16 mouse cellular contexts compared by ENCODE assay signal in the genomic region with DNA sequence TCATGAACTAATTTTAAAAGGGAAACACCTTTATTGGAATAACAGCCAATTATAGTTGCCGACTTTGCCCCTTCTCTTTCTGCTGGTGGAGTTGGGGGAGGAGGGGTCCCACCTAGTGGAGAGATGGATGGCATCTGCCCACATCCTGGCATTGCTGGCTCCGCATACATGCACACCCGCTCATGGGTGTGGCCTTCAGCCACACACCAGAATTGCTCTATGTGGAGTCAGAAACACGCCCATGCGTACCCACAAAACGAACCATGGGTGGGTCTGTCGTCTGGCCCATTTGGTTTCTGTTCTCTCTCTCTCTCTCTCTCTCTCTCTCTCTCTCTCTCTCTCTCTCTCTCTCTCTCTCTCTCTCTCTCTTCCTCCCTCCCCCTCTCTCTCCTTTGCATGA.
"Had no signal": no experiment of that assay in that cellular context is flagged by ENCODE, and none has a peak within 500 bp of the region (broad histone marks: within the 10 kb centered on the region; RNA-seq: fewer than 3 reads in every experiment).

No protein-coding gene starts in this region.

- H3K4me1 ChIP-seq: liver, embryonic 13.5 days had no signal

- H3K4me2 ChIP-seq: kidney, embryonic 15.5 days; liver, embryonic 13.5 days; midbrain, embryonic 11.5 days; neural tube, embryonic 12.5 days had no signal

- H3K4me3 ChIP-seq: kidney, embryonic 15.5 days; liver, embryonic 13.5 days; neural tube, embryonic 12.5 days had no signal

- DNase-seq: kidney, adult 2 months; kidney, postnatal 10 days; kidney, postnatal 36 days; left cerebral cortex, postnatal 4 days; liver, embryonic 13.5 days; lung, adult 2 months; lung, postnatal 14 days; lung, postnatal 4 days; midbrain, embryonic 14.5 days; retina, postnatal 1 day; thymus, adult 18-20 months; thymus, postnatal 36 days had no signal

- H3K27ac ChIP-seq: kidney, embryonic 15.5 days; liver, embryonic 13.5 days; neural tube, embryonic 12.5 days had no signal

- H3K27me3 ChIP-seq: liver, embryonic 13.5 days; neural tube, embryonic 12.5 days had no signal

- ATAC-seq: intestine, postnatal 0 days had no signal

- H3K9me3 ChIP-seq: kidney, embryonic 15.5 days; liver, embryonic 13.5 days; neural tube, embryonic 12.5 days had no signal

- H3K36me3 ChIP-seq: kidney, embryonic 15.5 days; liver, embryonic 13.5 days; neural tube, embryonic 12.5 days had no signal

- H3K9ac ChIP-seq: kidney, embryonic 15.5 days; liver, embryonic 13.5 days; neural tube, embryonic 12.5 days had no signal
